16 mouse cellular contexts compared by ENCODE assay signal in genomic region chr11:75198792-75199191, GRCm38 (mm10). TPM values are rescaled to one million over a fixed set of nuclear protein-coding genes. Genes with fewer than 3 reads are reported as not detected.
A peak's percentile ranks its signal among the peaks of the same experiment; 100 is the strongest.
DNase-seq lines count a peak whose midpoint lies in the region.
"Had no signal": no experiment of that assay in that cellular context is flagged by ENCODE, and none has a peak within 500 bp of the region (broad histone marks: within the 10 kb centered on the region; RNA-seq: fewer than 3 reads in every experiment).

No protein-coding gene starts in this region.

- intact Hi-C loops in left cerebral cortex, postnatal 4 days (cut with DNase I), result no loop called here
- intact Hi-C loops in left cerebral cortex, postnatal 10 days (cut with DNase I), result no loop called here

- DNase-seq in left cerebral cortex, postnatal 4 days, result peak; percentile 51
- DNase-seq in left cerebral cortex, postnatal 10 days (ENCODE audit: extremely low spot score in 1 of 2, low spot score in 2 of 2), result no peak
- DNase-seq in cerebellum, adult 11-12 months, result peak; percentile 87
- peak; percentile 89 for DNase-seq in cerebellum, adult 9-11 months
- no peak for DNase-seq in natural killer cell, adult 2 months (ENCODE audit: low spot score in 2 of 2)
- no peak for DNase-seq in kidney, adult 8-10 months
- no peak for DNase-seq in gastrocnemius, postnatal 4 days (ENCODE audit: low spot score in 2 of 2)
- DNase-seq: adrenal gland, postnatal 25 days; gastrocnemius, postnatal 25 days; heart, adult 18-20 months; heart, postnatal 36 days; kidney, postnatal 14 days; liver, embryonic 13.5 days; lung, adult 18-20 months; right cerebral cortex, postnatal 25 days; thymus, adult 2 months had no signal

RNA-seq across cellular contexts. Expression of gene Rtn4rl1, which starts 5.2 kb away (rescaled TPM):
- 10 to 100 TPM; 31.6 to 35.4 TPM for total RNA-seq in left cerebral cortex, postnatal 4 days (2021)
- 10 to 100 TPM; 44.8 to 46.9 TPM for total RNA-seq in left cerebral cortex, postnatal 10 days (2021)
- 1 to 10 TPM; 4.2 to 5.0 TPM for total RNA-seq in gastrocnemius, postnatal 4 days (2021)

RNA-seq across cellular contexts. Expression of gene Dph1, which starts 7.8 kb away (rescaled TPM):
- total RNA-seq in left cerebral cortex, postnatal 4 days (2021), result 10 to 100 TPM; 15.2 to 15.3 TPM
- 10 to 100 TPM; 14.1 to 15.9 TPM for total RNA-seq in left cerebral cortex, postnatal 10 days (2021)
- 10 to 100 TPM in 1 of 2 experiments, 1 to 10 TPM in 1; 10.0 to 11.4 TPM for total RNA-seq in gastrocnemius, postnatal 4 days (2021)

RNA-seq across cellular contexts. Expression of gene Ovca2, which starts 20.2 kb away (rescaled TPM):
- total RNA-seq in left cerebral cortex, postnatal 4 days (2021), result 10 to 100 TPM in 1 of 2 experiments, 1 to 10 TPM in 1; 9.2 to 11.2 TPM
- 10 to 100 TPM in 1 of 2 experiments, 1 to 10 TPM in 1; 9.2 to 11.3 TPM for total RNA-seq in left cerebral cortex, postnatal 10 days (2021)
- 1 to 10 TPM; 6.6 to 6.8 TPM for total RNA-seq in gastrocnemius, postnatal 4 days (2021)

RNA-seq across cellular contexts. Expression of gene Hic1, which starts 29.5 kb away (rescaled TPM):
- 1 to 10 TPM; 5.2 to 5.6 TPM for total RNA-seq in left cerebral cortex, postnatal 4 days (2021)
- total RNA-seq in left cerebral cortex, postnatal 10 days (2021), result 1 to 10 TPM; 3.9 to 5.3 TPM
- total RNA-seq in gastrocnemius, postnatal 4 days (2021), result 10 to 100 TPM; 42.7 to 48.8 TPM

Comparison
In these comparisons a context has a peak if more than half of its experiments do, and no peak if none do; other contexts are left out.
1. DNase-seq: peak in left cerebral cortex, postnatal 4 days (single experiment), cerebellum, adult 11-12 months (single experiment) and cerebellum, adult 9-11 months (single experiment); none in left cerebral cortex, postnatal 10 days (0 of 2), natural killer cell, adult 2 months (0 of 2), kidney, adult 8-10 months (0 of 2) and gastrocnemius, postnatal 4 days (0 of 2).
2. RNA of gene Rtn4rl1, which starts 5.2 kb away (total RNA-seq): 44.8 to 46.9 TPM in left cerebral cortex, postnatal 10 days and 31.6 to 35.4 TPM in left cerebral cortex, postnatal 4 days; 4.2 to 5.0 TPM in gastrocnemius, postnatal 4 days; every median in the first group is over 4 times any median in the second.